Mouse (Mus musculus) macrophage (primary cell): Measurements from ENCODE around the gene Vmn1r193. TPM values are rescaled to one million over a fixed set of nuclear protein-coding genes. Genes with fewer than 3 reads are reported as not detected.
"Not testable (repeated sequence)": the region's sequence is repeated elsewhere in the genome, so short reads cannot be mapped to it uniquely, and the experiment has no call there.

ENCODE experiments used
- H3K27ac ChIP-seq: fragments of 350-480 bp; formaldehyde crosslinking; 2 replicates; pipeline ENCODE4 v1.9.0; 2021
- H3K36me3 ChIP-seq: fragments of 350-480 bp; formaldehyde crosslinking; 2 replicates; pipeline ENCODE4 v1.9.0; 2021; ENCODE audit errors: inconsistent target
- H3K4me3 ChIP-seq: fragments of 350-480 bp; formaldehyde crosslinking; 2 replicates; pipeline ENCODE4 v1.9.0; 2021; ENCODE audit errors: inconsistent target
- H3K79me2 ChIP-seq: fragments of 350-480 bp; formaldehyde crosslinking; 2 replicates; pipeline ENCODE4 v1.9.0; 2021; ENCODE audit errors: inconsistent target
- WGBS: methylation state at CpG from one replicate; pipeline ENCODE4 v1.1.7; 2026; ENCODE audit warnings: inconsistent platforms; ENCODE audit not compliant: missing documents; 5-methylcytosine and 5-hydroxymethylcytosine counted together
- polyA plus RNA-seq: library from polyadenylated mRNA; stranded (reverse); fragments of 250-400 nt; gene quantifications from 3 replicates; pipeline ENCODE4 v1.2.4, GENCODE M21; 2018; ENCODE audit warnings: inconsistent platforms
- total RNA-seq, 78 experiments: library from RNA; depleted of rRNA; stranded (reverse); fragments of 250-400 nt; gene quantifications; 1 replicate in 9 of 78; 2 replicates in 24 of 78; 3 replicates in 43 of 78; 4 replicates in 2 of 78; pipeline ENCODE4 v1.2.4; 2018; ENCODE audit warnings: inconsistent platforms in 56 of 78

Vmn1r193 gene
- not detected for total RNA-seq (2018; cell fraction: chromatin; rRNA removed)
- total RNA-seq (2018; cell fraction: cytosol; rRNA removed): not detected
- not detected for total RNA-seq (2018; cell fraction: nucleus; rRNA removed)
- not detected in 3 replicates for polyA plus RNA-seq

DNA sequence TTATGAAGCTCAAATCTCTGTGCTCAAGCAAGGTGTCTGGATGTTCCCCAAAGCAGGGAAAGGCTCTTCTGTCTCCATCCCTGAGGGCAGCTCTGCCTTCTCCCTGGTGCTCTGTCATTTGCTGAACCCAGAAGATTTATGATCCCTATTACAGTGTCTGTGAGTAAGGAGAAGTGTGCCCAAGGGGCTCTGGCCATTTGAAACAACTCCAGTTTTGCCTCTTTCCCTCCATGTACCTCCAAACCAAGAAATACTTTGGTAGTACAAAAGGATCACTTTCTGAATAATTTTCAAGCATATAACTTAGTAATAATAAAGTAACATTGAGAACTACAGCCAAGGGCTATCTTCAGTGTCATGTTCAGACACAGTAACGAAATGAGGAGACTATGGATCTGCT is at the start of gene Vmn1r193:
Gene Vmn1r193 (minus strand): TSS at position 101 of the 400 bp plus-strand sequence.
- H3K4me3 ChIP-seq, H3K79me2 ChIP-seq, H3K36me3 ChIP-seq, H3K27ac ChIP-seq: not testable (repeated sequence)
- 67% methylated on average over 1 of the region's 1 CpGs for WGBS

DNA sequence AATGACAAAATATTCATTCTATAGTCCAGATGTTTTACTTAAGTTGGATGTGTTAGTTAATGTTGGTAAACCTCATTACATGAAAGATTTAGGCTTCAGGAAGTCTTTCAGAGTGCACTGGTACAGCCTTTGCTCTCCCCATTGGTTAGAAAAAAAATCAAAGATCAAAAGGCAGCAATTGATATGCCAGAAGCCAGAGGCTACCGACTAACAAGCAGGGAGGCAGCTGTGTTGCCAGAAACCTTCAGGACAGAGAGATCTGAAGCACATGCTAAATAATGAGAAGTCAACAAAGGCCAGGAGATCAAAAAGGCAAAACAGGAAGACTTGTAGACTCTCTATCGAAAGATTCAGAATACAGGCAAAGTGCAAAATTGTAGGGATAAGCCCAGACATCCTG is 48.8 kb upstream of the Vmn1r193 start:
- WGBS: 63% methylated on average over 2 of the region's 2 CpGs
- Histone ChIP-seq H3K79me2 (no peaks in the 10 kb centered on the region), H3K36me3 (no peaks in the 10 kb centered on the region), H3K27ac (no peak overlapping the region), H3K4me3 (no peak overlapping the region)

- 100% methylated on average over 1 of the region's 1 CpGs for WGBS
These were observed 47.3 kb upstream of the Vmn1r193 start, which contains the start of gene Vmn1r195 for GRCm38 (mm10) chr13:22270222-22270621. Gene Vmn1r195, plus strand, starts transcription at chr13:22270522.

DNA sequence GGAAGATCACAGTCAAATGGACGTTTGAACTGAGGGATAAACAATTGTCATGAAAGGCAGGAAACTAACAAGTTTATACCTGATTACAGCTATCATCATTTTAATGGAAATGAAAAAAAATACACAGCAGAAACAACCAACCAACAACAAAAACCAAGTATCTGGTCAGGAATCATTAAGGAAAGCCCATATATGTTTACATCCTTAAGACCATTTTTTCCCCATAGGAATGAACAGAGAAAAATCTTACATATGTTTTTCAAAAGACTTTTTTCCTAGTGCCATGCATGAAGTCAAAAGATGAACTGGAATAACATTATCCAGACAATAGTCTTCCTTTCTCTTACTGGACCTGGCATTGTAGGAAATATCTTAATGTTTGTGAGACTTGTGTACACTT is 21.0 kb upstream of the Vmn1r193 start, which contains the start of gene Vmn1r194:
Gene Vmn1r194 (plus strand): TSS at position 301 of the 400 bp plus-strand sequence.
- Histone ChIP-seq H3K79me2 (no peaks in the 10 kb centered on the region), H3K36me3 (no peaks in the 10 kb centered on the region), H3K27ac (no peak within 1 kb of the TSS), H3K4me3 (no peak within 1 kb of the TSS)
- WGBS: 50% methylated on average over 1 of the region's 1 CpGs

More at GRCm38 (mm10) chr13:22270222-22270621, 47.3 kb upstream of the Vmn1r193 start, which contains the start of gene Vmn1r195:
- not testable (repeated sequence) for H3K4me3 ChIP-seq, H3K79me2 ChIP-seq, H3K36me3 ChIP-seq, H3K27ac ChIP-seq

DNA sequence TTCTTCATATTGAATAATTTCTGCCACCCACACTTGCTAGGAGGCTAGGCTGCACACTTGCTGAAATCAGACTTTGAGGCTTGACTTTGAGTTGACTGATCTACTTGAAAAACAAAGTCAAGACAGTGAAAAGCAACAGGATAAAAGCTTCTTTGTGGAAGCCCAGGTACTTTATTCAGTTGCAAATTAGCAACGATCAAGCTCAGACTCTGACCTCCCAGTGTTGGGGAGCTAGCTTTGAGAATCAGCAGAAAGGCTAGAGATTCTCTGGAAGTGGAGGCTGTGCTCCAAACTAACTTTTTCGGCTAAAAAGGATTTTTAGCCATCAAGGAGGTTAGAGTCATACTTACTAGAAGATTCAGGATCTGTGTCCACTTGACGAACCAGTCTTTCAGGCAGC is 30.2 kb downstream of the Vmn1r193 start:
- not testable (repeated sequence) for H3K4me3 ChIP-seq, H3K27ac ChIP-seq, H3K36me3 ChIP-seq, H3K79me2 ChIP-seq
- 86% methylated on average over 3 of the region's 3 CpGs for WGBS

DNA sequence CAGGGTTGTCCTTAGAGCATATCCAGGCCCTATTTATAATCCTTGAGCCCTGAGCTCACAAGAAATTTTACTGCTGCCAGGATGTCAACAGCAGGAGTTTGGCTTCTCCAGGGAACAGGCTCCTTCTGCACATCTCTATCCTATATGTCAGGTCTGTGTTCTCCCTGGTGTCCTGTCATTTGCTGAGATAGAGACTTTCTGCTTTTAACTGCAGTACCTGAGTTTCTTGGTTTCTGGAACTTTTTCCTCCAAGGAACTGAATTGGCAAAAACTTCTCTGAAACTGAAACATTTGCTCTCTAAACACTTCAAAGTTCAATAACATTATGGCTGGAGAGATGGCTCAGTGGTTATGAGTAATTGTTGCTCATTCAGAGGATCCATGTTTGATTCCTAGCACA is 31.9 kb downstream of the Vmn1r193 start, which contains the start of gene Vmn1r192:
Gene Vmn1r192 (minus strand): TSS at position 101 of the 400 bp plus-strand sequence.
- no peaks in the 10 kb centered on the region for H3K79me2 ChIP-seq
- no peaks in the 10 kb centered on the region for H3K36me3 ChIP-seq
- H3K27ac ChIP-seq: no peak within 1 kb of the TSS
- H3K4me3 ChIP-seq: no peak within 1 kb of the TSS

- Histone ChIP-seq H3K4me3 (no peak overlapping the region), H3K36me3 (no peaks in the 10 kb centered on the region), H3K27ac (no peak overlapping the region), H3K79me2 (no peaks in the 10 kb centered on the region)
- WGBS: 83% methylated on average over 2 of the region's 2 CpGs
These were observed 32.6 kb downstream of the Vmn1r193 start for GRCm38 (mm10) chr13:22190385-22190784.

- H3K27ac ChIP-seq: no peak overlapping the region
- 82% methylated on average over 2 of the region's 2 CpGs for WGBS
- no peak overlapping the region for H3K4me3 ChIP-seq
These were observed 33.6 kb downstream of the Vmn1r193 start for GRCm38 (mm10) chr13:22189313-22189712.

GRCm38 (mm10) chr13:22183869-22184268 is 39.1 kb downstream of the Vmn1r193 start, which contains the start of gene Vmn1r191:
Gene Vmn1r191, minus strand, starts transcription at chr13:22183969.
- no peaks in the 10 kb centered on the region for H3K79me2 ChIP-seq
- no CpG with 5 or more reads among the region's 1 CpGs for whole genome bisulfite sequencing
- no peak within 1 kb of the TSS for H3K27ac ChIP-seq
- H3K36me3 ChIP-seq: no peaks in the 10 kb centered on the region
- H3K4me3 ChIP-seq: no peak within 1 kb of the TSS

More at GRCm38 (mm10) chr13:22189313-22189712, 33.6 kb downstream of the Vmn1r193 start:
- Histone ChIP-seq H3K79me2 (no peaks in the 10 kb centered on the region), H3K36me3 (no peaks in the 10 kb centered on the region)

DNA sequence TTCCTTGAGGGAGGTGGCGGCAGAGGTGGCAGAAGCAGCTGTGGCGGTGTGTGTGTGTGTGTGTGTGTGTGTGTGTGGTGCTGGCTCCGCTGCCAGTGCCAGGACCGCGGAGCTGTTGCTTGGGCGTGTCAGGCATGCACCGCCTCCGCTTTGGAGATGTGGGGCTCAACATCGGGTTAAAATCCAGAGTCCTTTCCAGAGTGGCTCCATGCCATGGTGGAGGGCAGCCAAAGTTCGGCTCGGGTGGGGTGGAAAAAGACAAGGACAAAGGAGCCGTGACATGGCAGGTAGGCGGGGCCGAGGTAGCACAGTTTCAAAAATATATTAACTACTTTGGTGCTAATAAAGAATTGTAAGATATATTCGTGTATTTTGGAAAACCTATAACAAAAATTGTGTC is 54.5 kb downstream of the Vmn1r193 start:
- Histone ChIP-seq H3K79me2 (no peaks in the 10 kb centered on the region), H3K27ac (no peak overlapping the region), H3K4me3 (no peak overlapping the region), H3K36me3 (no peaks in the 10 kb centered on the region)
- WGBS: 93% methylated on average over 14 of the region's 15 CpGs

Other genes starting within 250 kb of the Vmn1r193 start
- not detected in 3 replicates for gene Pom121l2, start 242.0 kb downstream of the Vmn1r193 start, polyA plus RNA-seq
- 0.52 to 2.6 TPM (median 1.3 TPM) in 3 replicates for gene Prss16, start 213.4 kb downstream of the Vmn1r193 start, polyA plus RNA-seq
- not detected in 3 replicates for gene Hist1h2ah, start 187.6 kb downstream of the Vmn1r193 start, polyA plus RNA-seq
- not detected in 3 replicates for gene Hist1h2bk, start 187.3 kb downstream of the Vmn1r193 start, polyA plus RNA-seq
- 2.6 to 11.5 TPM (median 7.3 TPM) in 3 replicates for gene Hist1h4i, start 181.8 kb downstream of the Vmn1r193 start, polyA plus RNA-seq
- not detected in 3 replicates for gene Hist1h2ag, start 180.2 kb downstream of the Vmn1r193 start, polyA plus RNA-seq
- not detected in 3 replicates for gene Hist1h2bj, start 179.9 kb downstream of the Vmn1r193 start, polyA plus RNA-seq
- gene Vmn1r188, start 138.7 kb downstream of the Vmn1r193 start, polyA plus RNA-seq: not detected in 3 replicates
- not detected in 3 replicates for gene Vmn1r189, start 117.3 kb downstream of the Vmn1r193 start, polyA plus RNA-seq
- not detected in 3 replicates for gene Vmn1r191, start 39.2 kb downstream of the Vmn1r193 start, polyA plus RNA-seq
- gene Vmn1r192, start 32.0 kb downstream of the Vmn1r193 start, polyA plus RNA-seq: not detected in 3 replicates
- not detected in 3 replicates for gene Vmn1r194, start 21.1 kb upstream of the Vmn1r193 start, polyA plus RNA-seq
- gene Vmn1r195, start 47.4 kb upstream of the Vmn1r193 start, polyA plus RNA-seq: not detected in 3 replicates
- not detected in 3 replicates for gene Vmn1r196, start 66.8 kb upstream of the Vmn1r193 start, polyA plus RNA-seq
- gene Vmn1r197, start 101.4 kb upstream of the Vmn1r193 start, polyA plus RNA-seq: not detected in 3 replicates
- not detected in 3 replicates for gene Vmn1r198, start 127.2 kb upstream of the Vmn1r193 start, polyA plus RNA-seq
- not detected in 3 replicates for gene Vmn1r199, start 156.7 kb upstream of the Vmn1r193 start, polyA plus RNA-seq
- gene Vmn1r200, start 167.2 kb upstream of the Vmn1r193 start, polyA plus RNA-seq: not detected in 3 replicates
- gene Vmn1r201, start 248.8 kb upstream of the Vmn1r193 start, polyA plus RNA-seq: not detected in 3 replicates